Mouse (Mus musculus) forebrain, embryonic 14.5 days (tissue): ENCODE results near the gene Masp2. TPM values are rescaled to one million over a fixed set of nuclear protein-coding genes. Genes with fewer than 3 reads are reported as not detected.

ENCODE experiments used
- ATAC-seq: fragments of 200-750 bp; cut with Nextera tagmentation; 2 replicates; pipeline ENCODE4 v1.8.0; 2017; ENCODE audit warnings: mild to moderate bottlenecking, moderate library complexity
- DNase-seq: peaks from one replicate; pipeline ENCODE4 v3.0.0-alpha.2; 2015; ENCODE audit warnings: low spot score
- H3K27ac ChIP-seq: fragments of 300-500 bp; sonication (generic); 2 replicates; pipeline ENCODE4 v1.5.1; 2014; ENCODE audit warnings: low read depth, mild to moderate bottlenecking, control low read depth, low read length, moderate library complexity
- H3K27me3 ChIP-seq: fragments of 300-500 bp; sonication (generic); replicated peaks from 2 replicates; pipeline ENCODE4 v1.6.1; 2014; ENCODE audit warnings: low read length, control low read depth, mixed read lengths; ENCODE audit not compliant: control insufficient read depth, insufficient read depth
- H3K36me3 ChIP-seq: fragments of 300-500 bp; sonication (generic); 2 replicates; pipeline ENCODE4 v1.6.1; 2014; ENCODE audit warnings: low read length, control low read depth; ENCODE audit not compliant: control insufficient read depth, insufficient read depth
- H3K4me1 ChIP-seq: fragments of 300-500 bp; sonication (generic); 2 replicates; pipeline ENCODE4 v1.6.1; 2014; ENCODE audit warnings: antibody characterized with exemption, low read length, control low read depth; ENCODE audit not compliant: control insufficient read depth, insufficient read depth
- H3K4me2 ChIP-seq: fragments of 300-500 bp; sonication (generic); 2 replicates; pipeline ENCODE4 v1.6.1; 2014; ENCODE audit warnings: mild to moderate bottlenecking, control low read depth, low read length
- H3K4me3 ChIP-seq: fragments of 300-500 bp; sonication (generic); 2 replicates; pipeline ENCODE4 v1.5.1; 2014; ENCODE audit warnings: low read depth, low read length, control low read depth
- H3K9ac ChIP-seq: fragments of 300-500 bp; sonication (generic); 2 replicates; pipeline ENCODE4 v1.6.1; 2014; ENCODE audit warnings: mild to moderate bottlenecking, low read length, control low read depth, moderate library complexity
- H3K9me3 ChIP-seq: fragments of 300-500 bp; sonication (generic); replicated peaks from 2 replicates; pipeline ENCODE4 v1.6.1; 2016; ENCODE audit warnings: low read length, control low read depth, mixed read lengths; ENCODE audit not compliant: control insufficient read depth
- WGBS: fragments of 180-500 bp; shearing (Covaris S2); extraction: QIAGEN DNeasy Blood & Tissue Kit; methylation state at CpG from one replicate; pipeline ENCODE4 v1.1.7; 2014; 5-methylcytosine and 5-hydroxymethylcytosine counted together
- polyA plus RNA-seq: library from polyadenylated mRNA; unstranded; fragments of >200 nt; fragmentation: Nextera tagmentation; extraction: Ambion mirVana; gene quantifications from 2 replicates; pipeline ENCODE4 v1.2.1, GENCODE M21; 2014

Masp2 gene
- polyA plus RNA-seq, 1 experiment from 2014 or later = not detected

DNA sequence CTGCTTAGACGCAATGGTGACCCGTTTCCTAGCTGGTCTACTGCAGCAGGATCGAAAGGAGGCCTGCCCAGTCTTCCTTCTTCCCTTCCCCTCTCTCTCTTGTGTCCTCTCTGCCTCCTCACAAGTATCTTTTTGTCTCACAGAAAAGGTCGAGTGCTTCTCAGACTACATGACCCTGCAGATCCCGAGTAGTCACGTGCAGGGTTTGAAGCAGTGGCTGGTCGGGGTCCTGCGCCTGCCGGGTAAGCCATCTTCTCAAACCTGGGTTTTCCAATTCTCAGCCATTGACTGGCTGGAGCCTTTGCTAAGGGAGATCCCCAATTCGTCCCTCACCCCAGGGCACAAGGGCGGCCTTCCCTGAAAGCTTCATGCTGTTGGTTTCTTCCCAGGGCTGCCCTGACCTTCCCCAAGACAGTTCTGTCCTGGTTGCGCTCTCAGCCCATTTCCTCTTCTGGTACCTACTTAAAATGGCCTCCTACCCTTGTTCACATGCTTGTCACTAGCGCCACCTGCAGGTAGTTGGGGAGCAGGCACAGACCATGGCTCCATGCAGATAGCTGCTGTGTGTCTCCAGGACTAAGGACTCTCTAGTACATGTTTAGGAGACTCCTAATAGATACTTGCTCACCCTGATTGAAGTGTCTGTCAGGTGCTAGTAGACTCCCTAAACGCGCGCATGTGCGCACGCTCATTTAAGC is 52.5 kb downstream of the Masp2 start:
- Histone ChIP-seq H3K27ac (no peak overlapping the region), H3K27me3 (no peaks in the 10 kb centered on the region), H3K4me3 (no peak overlapping the region), H3K4me2 (no peak overlapping the region), H3K9ac (no peak overlapping the region), H3K9me3 (no peaks in the 10 kb centered on the region), H3K4me1 (no peaks in the 10 kb centered on the region), H3K36me3 (no peaks in the 10 kb centered on the region)
- DNase-seq = peak; percentile 15
- no peak for ATAC-seq
- WGBS = 87% methylated on average over 18 of the region's 18 CpGs

DNA sequence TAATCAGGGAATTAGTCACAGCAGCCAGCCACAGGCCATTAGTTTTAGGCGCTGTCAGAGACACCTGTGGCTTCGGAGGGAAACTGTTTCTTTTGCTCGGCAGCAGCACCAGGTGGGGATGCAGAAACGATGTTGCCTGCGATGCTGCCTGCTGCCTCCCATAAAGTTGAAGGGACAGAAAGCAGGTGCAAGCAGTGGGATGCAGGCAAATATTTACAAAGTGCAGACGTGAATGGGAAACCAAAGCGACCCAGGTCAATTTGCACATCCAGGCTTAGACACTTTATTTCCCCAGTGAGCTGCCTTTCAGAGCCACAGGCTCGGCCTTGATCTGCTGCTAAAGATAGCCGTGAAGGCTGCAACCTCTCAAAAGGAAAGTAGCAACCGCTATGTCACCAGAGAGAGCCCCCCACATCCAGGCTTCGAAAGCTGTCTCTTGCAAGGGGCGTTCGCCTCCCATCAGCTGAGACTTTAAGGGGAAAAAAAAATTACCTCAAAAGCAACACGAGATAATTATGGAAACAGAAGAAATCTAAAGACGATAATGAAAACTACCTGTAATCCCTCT is 54.4 kb downstream of the Masp2 start:
- ATAC-seq = no peak
- no peaks in the 10 kb centered on the region for H3K4me1 ChIP-seq
- H3K27ac ChIP-seq = no peak overlapping the region
- H3K9ac ChIP-seq = no peak overlapping the region
- DNase-seq = no peak
- H3K27me3 ChIP-seq = no peaks in the 10 kb centered on the region
- 53% methylated on average over 15 of the region's 15 CpGs for whole genome bisulfite sequencing
- H3K36me3 ChIP-seq = no peaks in the 10 kb centered on the region
- H3K4me3 ChIP-seq = no peak overlapping the region
- no peak overlapping the region for H3K4me2 ChIP-seq
- no peaks in the 10 kb centered on the region for H3K9me3 ChIP-seq

DNA sequence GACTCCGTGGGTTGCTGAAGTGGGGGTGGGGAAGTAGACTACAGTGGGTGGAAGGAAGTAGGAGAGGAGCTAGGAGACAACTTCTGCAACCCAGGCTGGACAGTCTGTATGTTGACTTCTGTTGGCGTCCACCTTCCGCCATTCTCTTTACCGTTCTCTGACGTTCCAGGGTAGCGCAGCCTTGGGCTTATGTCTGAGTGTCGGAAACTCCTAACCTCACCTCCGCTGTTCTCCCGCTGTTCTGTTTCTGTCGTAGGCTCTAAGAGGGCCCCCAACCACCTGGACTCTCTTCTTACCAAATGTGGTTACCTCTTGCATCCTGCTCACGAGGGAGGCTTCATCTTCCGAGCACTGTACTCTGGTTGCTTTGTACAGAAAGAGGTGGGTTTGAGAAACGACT is 55.4 kb downstream of the Masp2 start:
- no peaks in the 10 kb centered on the region for H3K27me3 ChIP-seq
- no peak overlapping the region for H3K27ac ChIP-seq
- H3K4me3 ChIP-seq = no peak overlapping the region
- no peak overlapping the region for H3K9ac ChIP-seq
- H3K4me2 ChIP-seq = no peak overlapping the region
- WGBS = 87% methylated on average over 13 of the region's 13 CpGs
- H3K9me3 ChIP-seq = no peaks in the 10 kb centered on the region
- DNase-seq = no peak
- no peak for ATAC-seq
- H3K36me3 ChIP-seq = no peaks in the 10 kb centered on the region
- H3K4me1 ChIP-seq = no peaks in the 10 kb centered on the region

DNA sequence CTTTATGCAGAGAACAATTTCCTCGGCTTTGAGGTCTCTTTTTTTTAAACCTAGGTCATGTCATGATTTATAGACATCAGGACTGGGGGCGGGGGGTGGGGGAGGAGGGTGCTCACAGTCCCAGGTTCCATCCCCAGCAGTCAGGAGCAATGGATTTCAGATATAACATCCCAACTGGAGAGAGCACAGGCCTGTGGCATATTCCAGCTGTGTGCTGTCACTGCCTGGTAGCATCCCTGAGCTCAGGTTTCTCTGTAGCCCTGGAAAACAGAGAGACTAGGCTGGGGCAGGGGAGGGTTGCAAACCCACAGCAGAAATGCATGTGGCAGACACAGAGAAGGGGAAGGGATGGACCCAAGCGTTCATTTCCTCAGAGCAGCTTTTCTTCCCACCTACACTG is 57.8 kb downstream of the Masp2 start:
- H3K27ac ChIP-seq = no peak overlapping the region
- ATAC-seq (no peak), DNase-seq (no peak)
- no peaks in the 10 kb centered on the region for H3K9me3 ChIP-seq
- H3K4me3 ChIP-seq = no peak overlapping the region
- H3K9ac ChIP-seq = no peak overlapping the region
- H3K36me3 ChIP-seq = no peaks in the 10 kb centered on the region
- no peaks in the 10 kb centered on the region for H3K27me3 ChIP-seq
- no peaks in the 10 kb centered on the region for H3K4me1 ChIP-seq
- 64% methylated on average over 3 of the region's 3 CpGs for WGBS
- H3K4me2 ChIP-seq = no peak overlapping the region

DNA sequence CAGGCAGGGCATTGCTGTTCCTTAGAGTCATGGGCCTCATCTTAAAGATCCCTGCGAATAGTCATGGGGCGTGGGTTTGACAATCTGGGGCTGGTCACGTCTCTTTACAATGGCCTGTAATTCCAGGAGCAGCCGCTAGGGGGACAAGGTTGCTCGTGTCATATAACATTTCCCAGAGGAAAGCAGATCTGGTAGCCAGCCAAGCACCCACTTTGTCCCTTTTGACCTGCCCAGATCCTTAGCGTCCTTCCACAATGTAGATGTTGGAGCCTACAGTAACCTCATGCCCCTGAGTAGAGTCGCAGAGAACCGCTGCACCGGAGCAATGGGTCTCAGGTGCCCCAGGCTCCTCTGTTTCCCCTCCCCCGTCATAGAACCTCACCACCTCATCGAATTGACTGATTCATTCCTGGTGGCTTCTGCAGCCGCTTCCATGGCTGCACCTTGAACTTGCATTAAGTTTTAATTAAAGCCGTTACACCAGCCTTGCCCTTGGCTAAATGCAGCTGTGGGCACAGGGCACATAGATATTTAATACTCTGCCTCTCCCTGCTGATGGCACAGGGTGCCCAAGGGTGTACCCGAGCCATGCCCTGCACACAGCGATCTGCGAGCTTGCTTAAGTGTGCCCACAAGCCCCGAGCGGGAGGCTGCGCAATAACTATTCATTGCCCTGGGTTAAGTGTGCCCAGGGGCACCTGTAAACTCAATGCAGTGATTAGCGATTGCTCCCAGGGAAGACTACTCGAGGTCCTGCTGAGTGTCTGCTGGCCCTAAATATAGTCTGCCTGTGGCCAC is 60.0 kb downstream of the Masp2 start:
- DNase-seq (peak; percentile 78), ATAC-seq (no peak)
- Histone ChIP-seq H3K36me3 (no peaks in the 10 kb centered on the region), H3K4me1 (no peaks in the 10 kb centered on the region), H3K27ac (no peak overlapping the region), H3K27me3 (no peaks in the 10 kb centered on the region), H3K9ac (no peak overlapping the region), H3K4me2 (0 out of 2 replicates have a peak overlapping the region, but pooled peaks have one; percentile 24), H3K4me3 (no peak overlapping the region), H3K9me3 (no peaks in the 10 kb centered on the region)
- whole genome bisulfite sequencing = 37% methylated on average over 21 of the region's 21 CpGs

DNA sequence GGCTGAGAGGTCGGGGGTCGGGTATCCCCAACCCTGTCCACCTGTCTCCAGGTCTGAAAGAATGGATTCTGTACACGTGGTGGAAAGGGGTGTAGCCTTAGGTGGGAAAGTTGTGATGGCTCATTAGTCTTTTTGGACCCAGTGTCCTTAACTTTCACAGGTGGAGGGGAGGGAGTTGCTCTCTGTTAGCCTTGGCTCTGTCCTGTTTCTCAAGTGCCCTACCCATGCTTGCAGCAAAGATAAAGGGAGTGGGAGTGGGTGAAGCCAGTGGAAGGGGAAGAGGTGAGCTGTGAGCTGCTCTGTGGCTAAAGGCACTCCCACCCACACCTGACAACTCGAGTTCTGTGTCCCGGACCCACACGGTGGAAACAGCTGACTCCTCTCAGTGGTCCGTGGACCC is 61.0 kb downstream of the Masp2 start:
- no peak overlapping the region for H3K27ac ChIP-seq
- no peak overlapping the region for H3K4me3 ChIP-seq
- no peaks in the 10 kb centered on the region for H3K9me3 ChIP-seq
- H3K9ac ChIP-seq = no peak overlapping the region
- no peaks in the 10 kb centered on the region for H3K4me1 ChIP-seq
- H3K36me3 ChIP-seq = no peaks in the 10 kb centered on the region
- ATAC-seq = no peak
- H3K4me2 ChIP-seq = no peak overlapping the region
- WGBS = 72% methylated on average over 7 of the region's 7 CpGs
- H3K27me3 ChIP-seq = no peaks in the 10 kb centered on the region
- DNase-seq = no peak

DNA sequence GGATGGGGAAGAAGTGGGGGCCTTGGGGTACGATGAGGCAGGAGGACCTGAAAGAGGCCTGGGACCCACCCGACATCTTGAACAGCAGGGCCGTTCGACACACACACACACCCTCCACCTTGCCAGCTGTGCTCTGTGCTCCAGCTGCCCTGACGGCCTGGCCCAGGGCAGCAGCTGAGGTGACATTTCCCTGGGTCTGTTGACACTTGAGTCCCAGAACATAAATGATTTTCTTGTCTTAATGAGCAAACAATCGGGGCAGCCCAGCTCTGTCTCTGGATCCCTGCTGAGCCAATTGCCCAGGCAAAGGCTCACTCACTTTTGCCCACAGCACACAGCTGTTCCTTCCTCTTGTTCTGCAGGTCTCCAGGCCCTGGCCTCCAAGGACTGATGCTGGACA is 61.7 kb downstream of the Masp2 start:
- no peak overlapping the region for H3K4me3 ChIP-seq
- H3K9me3 ChIP-seq = no peaks in the 10 kb centered on the region
- H3K36me3 ChIP-seq = no peaks in the 10 kb centered on the region
- no peak for ATAC-seq
- WGBS = 47% methylated on average over 6 of the region's 6 CpGs
- H3K4me2 ChIP-seq = no peak overlapping the region
- H3K9ac ChIP-seq = no peak overlapping the region
- H3K27me3 ChIP-seq = no peaks in the 10 kb centered on the region
- DNase-seq = no peak
- H3K4me1 ChIP-seq = no peaks in the 10 kb centered on the region
- H3K27ac ChIP-seq = no peak overlapping the region
